Mouse (Mus musculus) liver, adult 2 months (tissue): ENCODE data around the gene Usp2. TPM values are rescaled to one million over a fixed set of nuclear protein-coding genes. Genes with fewer than 3 reads are reported as not detected.

Experiments
- DNase-seq: peaks from one replicate; pipeline ENCODE4 v3.0.0-alpha.2; 2011; ENCODE audit warnings: low read depth, low spot score; ENCODE audit errors: extremely low read depth
- H3K27ac ChIP-seq: fragments of 200-500 bp; replicated peaks from 2 replicates; pipeline ENCODE4 v1.5.1; 2012; ENCODE audit warnings: low read depth, mild to moderate bottlenecking, control low read depth, inconsistent platforms, low read length; ENCODE audit not compliant: insufficient read depth
- H3K27me3 ChIP-seq: fragments of 200-500 bp; 2 replicates; pipeline ENCODE4 v1.6.1; 2012; ENCODE audit warnings: mild to moderate bottlenecking, moderate library complexity, low read length, inconsistent platforms; ENCODE audit not compliant: control insufficient read depth, insufficient read depth
- H3K36me3 ChIP-seq: fragments of 200-500 bp; 2 replicates; pipeline ENCODE4 v1.6.1; 2012; ENCODE audit warnings: low read length, inconsistent platforms; ENCODE audit not compliant: control insufficient read depth, insufficient read depth
- H3K4me1 ChIP-seq: fragments of 200-500 bp; 2 replicates; pipeline ENCODE4 v1.6.1; 2011; ENCODE audit warnings: low read length; ENCODE audit not compliant: control insufficient read depth, insufficient read depth
- H3K4me3 ChIP-seq: fragments of 200-500 bp; 2 replicates; pipeline ENCODE4 v1.5.1; 2011; ENCODE audit warnings: low read depth, mild to moderate bottlenecking, control low read depth, low read length, moderate library complexity; ENCODE audit not compliant: insufficient read depth
- H3K79me2 ChIP-seq: fragments of 200-500 bp; 2 replicates; pipeline ENCODE4 v1.6.1; 2012; ENCODE audit warnings: inconsistent platforms, mild to moderate bottlenecking, low read length, moderate library complexity; ENCODE audit not compliant: control insufficient read depth, insufficient read depth
- H3K9ac ChIP-seq: fragments of 200-500 bp; 2 replicates; pipeline ENCODE4 v1.6.1; 2012; ENCODE audit warnings: low read depth, mild to moderate bottlenecking, control low read depth, inconsistent platforms, low read length
- CTCF ChIP-seq: fragments of 200-500 bp; IDR thresholded peaks from 2 replicates; pipeline ENCODE4 v1.5.1; 2011; ENCODE audit warnings: low read depth, low read length, control low read depth
- POLR2A ChIP-seq: fragments of 200-500 bp; IDR thresholded peaks from 2 replicates; pipeline ENCODE4 v1.6.1; 2011; ENCODE audit warnings: low read length, control low read depth; ENCODE audit not compliant: insufficient read depth; ENCODE audit errors: extremely low read depth
- WGBS: fragments of 180-500 bp; shearing (Covaris S2); methylation state at CpG from one replicate; pipeline ENCODE4 v1.1.7; 2018; 5-methylcytosine and 5-hydroxymethylcytosine counted together
- polyA plus RNA-seq: library from polyadenylated mRNA; depleted of rRNA; stranded (reverse); fragments of >200 nt; gene quantifications from 2 replicates; pipeline ENCODE4 v1.2.3, GENCODE M21; 2012
- total RNA-seq: library from RNA; depleted of rRNA; stranded (reverse); fragments of >200 nt; gene quantifications from 2 replicates; pipeline ENCODE4 v1.2.3, GENCODE M21; 2014

Usp2 gene
- total and polyA plus RNA-seq, 2 experiments: 3.1 to 13.6 TPM

GRCm38 (mm10) chr9:44044426-44045157 lies 22.2 kb upstream of the Usp2 start:
- Histone ChIP-seq H3K79me2 (no peaks in the 10 kb centered on the region), H3K36me3 (no peaks in the 10 kb centered on the region), H3K27ac (no peak overlapping the region), H3K27me3 (peaks cover 2% of the 10 kb centered on the region; the same call in 1 of the 2 replicates), H3K4me1 (no peaks in the 10 kb centered on the region), H3K4me3 (no peak overlapping the region), H3K9ac (no peak overlapping the region)
- no peak for DNase-seq
- whole genome bisulfite sequencing: 47% methylated on average over 14 of the region's 14 CpGs
- no peak for TF ChIP-seq POLR2A
- TF ChIP-seq CTCF: no peak

- 52% methylated on average over 3 of the region's 3 CpGs for WGBS
- Histone ChIP-seq H3K27ac (no peak overlapping the region), H3K4me3 (no peak overlapping the region), H3K27me3 (peaks cover 2% of the 10 kb centered on the region; the same call in 1 of the 2 replicates), H3K79me2 (no peaks in the 10 kb centered on the region), H3K36me3 (no peaks in the 10 kb centered on the region), H3K9ac (no peak overlapping the region), H3K4me1 (no peaks in the 10 kb centered on the region)
- no peak for DNase-seq
- no peak for TF ChIP-seq POLR2A
- no peak for TF ChIP-seq CTCF
Observed at GRCm38 (mm10) chr9:44045158-44045883, 21.5 kb upstream of the Usp2 start.

GRCm38 (mm10) chr9:44045884-44046272 lies 20.9 kb upstream of the Usp2 start:
- Histone ChIP-seq H3K27me3 (peaks cover 2% of the 10 kb centered on the region; the same call in 1 of the 2 replicates), H3K4me1 (no peaks in the 10 kb centered on the region), H3K79me2 (no peaks in the 10 kb centered on the region)

GRCm38 (mm10) chr9:44046426-44046825 lies 20.4 kb upstream of the Usp2 start:
- no peak overlapping the region for H3K4me3 ChIP-seq
- 84% methylated on average over 12 of the region's 12 CpGs for WGBS
- no peak overlapping the region for H3K9ac ChIP-seq
- H3K79me2 ChIP-seq: no peaks in the 10 kb centered on the region
- H3K4me1 ChIP-seq: no peaks in the 10 kb centered on the region
- no peak for TF ChIP-seq CTCF
- TF ChIP-seq POLR2A: no peak
- H3K27me3 ChIP-seq: peaks cover 2% of the 10 kb centered on the region; the same call in 1 of the 2 replicates
- DNase-seq: no peak
- H3K36me3 ChIP-seq: no peaks in the 10 kb centered on the region
- H3K27ac ChIP-seq: no peak overlapping the region

More at GRCm38 (mm10) chr9:44045884-44046272, 20.9 kb upstream of the Usp2 start:
- no peak for DNase-seq
- TF ChIP-seq POLR2A (no peak), CTCF (no peak)
- no peak overlapping the region for H3K4me3 ChIP-seq
- no peaks in the 10 kb centered on the region for H3K36me3 ChIP-seq
- H3K27ac ChIP-seq: no peak overlapping the region
- H3K9ac ChIP-seq: no peak overlapping the region
- 81% methylated on average over 5 of the region's 5 CpGs for WGBS

GRCm38 (mm10) chr9:44047071-44047470 lies 19.8 kb upstream of the Usp2 start:
- no peaks in the 10 kb centered on the region for H3K79me2 ChIP-seq
- H3K27ac ChIP-seq: no peak overlapping the region
- 66% methylated on average over 6 of the region's 6 CpGs for WGBS
- no peak for TF ChIP-seq CTCF
- TF ChIP-seq POLR2A: no peak
- no peak overlapping the region for H3K9ac ChIP-seq
- peaks cover 2% of the 10 kb centered on the region; the same call in 1 of the 2 replicates for H3K27me3 ChIP-seq
- no peak for DNase-seq
- H3K4me1 ChIP-seq: no peaks in the 10 kb centered on the region
- no peaks in the 10 kb centered on the region for H3K36me3 ChIP-seq
- H3K4me3 ChIP-seq: no peak overlapping the region
